Mouse (Mus musculus) heart, postnatal 0 days (tissue): ENCODE data around the gene Chrna4.

ENCODE experiments used
- CTCF ChIP-seq: IDR thresholded peaks from 2 replicates; pipeline ENCODE4 v1.5.1; 2016; ENCODE audit warnings: antibody characterized with exemption, control low read depth, low read depth
- EP300 ChIP-seq: IDR thresholded peaks from 2 replicates; pipeline ENCODE4 v1.6.1; 2016; ENCODE audit warnings: antibody characterized with exemption, low read depth

DNA sequence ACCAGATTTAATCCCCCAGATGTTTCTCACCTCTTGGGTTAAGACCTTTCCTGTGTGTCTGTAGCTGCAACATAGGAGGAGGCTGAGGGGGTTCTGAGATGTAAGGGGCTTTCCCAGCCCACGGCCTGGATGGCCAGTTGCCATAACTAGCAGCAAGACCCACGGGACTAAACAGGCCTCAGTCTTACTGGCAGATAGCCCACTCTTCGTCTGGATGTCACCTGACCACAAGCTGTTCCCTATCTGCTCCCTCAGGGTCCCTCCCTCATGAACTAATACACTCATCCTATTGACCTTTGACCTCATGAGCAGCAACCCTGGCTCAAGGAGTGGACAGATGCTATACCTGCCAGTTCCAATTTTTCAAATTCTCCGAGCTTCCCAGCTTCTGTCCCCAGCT, 40.6 kb upstream of the Chrna4 start:
- TF ChIP-seq CTCF (no peak), EP300 (no peak)
